Mouse (Mus musculus) C2C12 (cell line): ENCODE data around the gene Kcnj4.

Experiments
- CTCF ChIP-seq: IDR thresholded peaks from one replicate; pipeline ENCODE4 v1.5.1; 2011; ENCODE audit not compliant: control insufficient read depth, insufficient read depth, insufficient read length
- FOSL1 ChIP-seq: IDR thresholded peaks from one replicate; pipeline ENCODE4 v1.8.0; 2011; ENCODE audit warnings: mild to moderate bottlenecking, low read length; ENCODE audit not compliant: poor library complexity, insufficient read depth, severe bottlenecking
- MYOG ChIP-seq: IDR thresholded peaks from one replicate; pipeline ENCODE4 v1.6.1; 2011; ENCODE audit not compliant: control insufficient read depth, insufficient read length; ENCODE audit errors: extremely low read depth
- USF1 ChIP-seq: IDR thresholded peaks from one replicate; pipeline ENCODE4 v1.6.1; 2011; ENCODE audit warnings: low read depth, mild to moderate bottlenecking, control low read depth, moderate library complexity

DNA sequence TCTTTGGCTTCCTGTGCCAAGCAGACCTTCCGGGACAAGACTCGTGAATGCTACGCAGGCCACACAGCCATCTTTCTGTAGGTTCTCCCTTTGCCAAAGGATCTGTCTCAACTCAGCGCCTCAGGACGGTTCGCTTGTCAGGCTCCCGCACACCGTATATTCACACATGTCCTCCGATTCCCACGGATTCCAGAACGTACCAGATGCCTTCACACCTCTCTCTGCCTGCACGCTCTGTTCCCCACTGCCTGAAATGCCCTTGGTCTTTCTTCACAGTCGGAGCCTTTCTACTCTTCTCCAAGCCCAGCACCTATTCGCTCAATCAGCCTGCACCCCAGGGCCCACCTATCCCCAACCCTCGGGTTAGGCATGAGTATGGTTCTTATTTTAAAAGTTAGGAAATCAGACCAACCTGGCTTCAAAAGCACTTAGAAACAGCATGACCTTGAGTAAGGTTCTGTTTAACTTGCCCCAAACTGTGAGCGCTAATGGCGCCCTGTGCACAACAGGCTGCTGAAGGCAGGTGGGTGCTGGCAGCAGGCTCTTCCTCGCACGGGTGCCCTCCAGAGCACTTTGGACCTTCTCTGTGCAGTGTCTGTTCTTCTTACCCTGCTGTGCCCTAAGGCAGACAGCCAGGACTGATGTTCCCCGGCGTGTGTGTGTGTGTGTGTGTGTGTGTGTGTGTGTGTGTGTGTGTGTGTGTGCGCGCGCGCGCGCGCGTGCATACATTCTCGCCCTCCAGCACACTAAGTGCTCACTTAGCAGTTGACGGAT, 2.2 kb upstream of the Kcnj4 start:
- no peak for TF ChIP-seq USF1
- no peak for TF ChIP-seq CTCF
- TF ChIP-seq FOSL1 = no peak
- TF ChIP-seq MYOG = no peak
